Mouse (Mus musculus) CH12.LX (cell line): ENCODE data around the gene BC049715.

ENCODE experiments used
- CHD1 ChIP-seq: IDR thresholded peaks from 2 replicates; pipeline ENCODE4 v1.6.1; 2012; ENCODE audit warnings: low read depth, low read length, improper control_type of control experiment, inconsistent platforms
- CHD2 ChIP-seq: IDR thresholded peaks from 2 replicates; pipeline ENCODE4 v1.6.1; 2011; ENCODE audit warnings: low read length, improper control_type of control experiment
- CTCF ChIP-seq, 2 experiments: IDR thresholded peaks in 1 of 2; conservative IDR thresholded peaks in 1 of 2; 2 replicates each; pipeline ENCODE4 v1.5.1; 2011 to 2012; ENCODE audit warnings: low read depth in 2 of 2, low read length in 2 of 2, improper control_type of control experiment in 1 of 2, inconsistent platforms in 1 of 2, mild to moderate bottlenecking in 1 of 2, moderate library complexity in 1 of 2
- EP300 ChIP-seq: IDR thresholded peaks from 2 replicates; pipeline ENCODE4 v1.6.1; 2011; ENCODE audit warnings: low read length, improper control_type of control experiment
- KAT2A ChIP-seq: IDR thresholded peaks from 2 replicates; pipeline ENCODE4 v1.6.1; 2012; ENCODE audit warnings: low read length, improper control_type of control experiment, inconsistent platforms; ENCODE audit not compliant: insufficient replicate concordance
- MAX ChIP-seq: IDR thresholded peaks from 2 replicates; pipeline ENCODE4 v1.6.1; 2011; ENCODE audit warnings: low read length, improper control_type of control experiment
- MEF2A ChIP-seq: IDR thresholded peaks from 2 replicates; pipeline ENCODE4 v1.6.1; 2014; ENCODE audit warnings: low read depth, mild to moderate bottlenecking, inconsistent platforms, low read length, improper control_type of control experiment, borderline replicate concordance
- NELFE ChIP-seq: IDR thresholded peaks from 2 replicates; pipeline ENCODE4 v1.6.1; 2011; ENCODE audit warnings: low read depth, low read length, improper control_type of control experiment
- NRF1 ChIP-seq: IDR thresholded peaks from 2 replicates; pipeline ENCODE4 v1.6.1; 2014; ENCODE audit warnings: low read depth, mild to moderate bottlenecking, inconsistent platforms, low read length, improper control_type of control experiment, moderate library complexity
- POLR2A ChIP-seq: IDR thresholded peaks from 2 replicates; pipeline ENCODE4 v1.6.1; 2011; ENCODE audit warnings: low read depth, mild to moderate bottlenecking, improper control_type of control experiment, low read length
- RAD21 ChIP-seq: IDR thresholded peaks from 2 replicates; pipeline ENCODE4 v1.6.1; 2011; ENCODE audit warnings: low read depth, mild to moderate bottlenecking, low read length, improper control_type of control experiment, moderate library complexity

DNA sequence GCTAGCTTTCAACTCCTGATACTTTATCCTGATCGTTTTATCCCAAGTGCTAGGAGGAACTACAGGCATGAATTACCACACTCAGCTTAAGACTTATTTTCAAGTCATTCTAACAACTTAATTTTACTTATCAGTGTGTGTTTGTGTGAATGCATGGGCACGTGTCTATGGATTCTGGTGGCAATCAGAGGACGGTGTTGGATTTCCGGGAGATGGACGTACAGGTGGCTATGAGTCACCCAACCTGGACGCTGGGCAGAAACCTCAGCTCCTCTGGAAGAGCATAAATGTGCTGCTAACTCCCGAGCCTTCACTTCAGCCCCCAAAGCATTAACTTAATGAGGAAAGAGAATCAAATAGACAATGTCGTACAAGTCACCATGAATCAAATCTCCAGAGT is 2.4 kb upstream of the BC049715 start:
- TF ChIP-seq CTCF (conservative IDR thresholded peaks at IDR 0.05 in 1 of 2, IDR thresholded peaks at IDR 0.05 in 1 of 2; ENCODE audit: low read depth in 2 of 2, low read length in 2 of 2) (no peak), NRF1 (no peak), EP300 (no peak), POLR2A (no peak), KAT2A (no peak), RAD21 (no peak), CHD2 (no peak), NELFE (no peak), CHD1 (no peak), MAX (no peak), MEF2A (no peak)
